Mouse (Mus musculus) bone marrow macrophage, adult 2 months (primary cell): Measurements from ENCODE around the gene Adra1d. TPM values are rescaled to one million over a fixed set of nuclear protein-coding genes. Genes with fewer than 3 reads are reported as not detected.

Source experiments
- H3K27ac ChIP-seq: 2 replicates; pipeline ENCODE4 v1.5.1; 2012; ENCODE audit warnings: low read depth, low read length; ENCODE audit not compliant: insufficient read depth
- H3K4me1 ChIP-seq: 2 replicates; pipeline ENCODE4 v1.6.1; 2012; ENCODE audit warnings: low read length; ENCODE audit not compliant: control insufficient read depth, insufficient read depth
- H3K4me3 ChIP-seq: 2 replicates; pipeline ENCODE4 v1.5.1; 2012; ENCODE audit warnings: mild to moderate bottlenecking, low read length, moderate library complexity; ENCODE audit not compliant: insufficient read depth
- CTCF ChIP-seq: IDR thresholded peaks from 2 replicates; pipeline ENCODE4 v1.5.1; 2012; ENCODE audit warnings: low read depth, mild to moderate bottlenecking, low read length, moderate library complexity
- POLR2A ChIP-seq: IDR thresholded peaks from 2 replicates; pipeline ENCODE4 v1.6.1; 2012; ENCODE audit warnings: mild to moderate bottlenecking, low read depth, low read length, borderline replicate concordance
- polyA plus RNA-seq: library from polyadenylated mRNA; stranded (reverse); fragments of >200 nt; gene quantifications from 2 replicates; pipeline ENCODE4 v1.2.4, GENCODE M21; 2012; ENCODE audit not compliant: missing spikeins, insufficient read depth, insufficient read length

Adra1d gene
- polyA plus RNA-seq, 1 experiment = not detected

DNA sequence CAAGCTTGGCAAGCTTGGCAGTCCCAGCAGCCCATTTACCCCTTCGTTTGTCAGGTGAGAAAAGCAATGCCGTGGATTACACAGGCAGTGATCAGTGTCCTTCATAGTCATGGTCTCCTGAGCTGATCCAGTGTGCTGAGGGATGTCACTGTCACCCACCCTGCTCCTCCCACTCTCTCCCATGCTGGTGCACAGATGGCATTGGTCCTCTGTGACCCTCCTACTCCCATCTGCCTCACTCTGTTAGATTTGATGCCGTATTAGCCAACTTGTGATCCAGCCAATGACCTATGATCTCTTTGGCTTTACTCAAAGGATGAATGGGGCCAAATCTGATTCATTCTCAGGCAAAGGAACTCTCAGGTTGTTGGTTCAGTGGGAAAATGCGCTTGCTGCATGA, 20.4 kb downstream of the Adra1d start:
- H3K4me3 ChIP-seq = no peak overlapping the region
- no peaks in the 10 kb centered on the region for H3K4me1 ChIP-seq

DNA sequence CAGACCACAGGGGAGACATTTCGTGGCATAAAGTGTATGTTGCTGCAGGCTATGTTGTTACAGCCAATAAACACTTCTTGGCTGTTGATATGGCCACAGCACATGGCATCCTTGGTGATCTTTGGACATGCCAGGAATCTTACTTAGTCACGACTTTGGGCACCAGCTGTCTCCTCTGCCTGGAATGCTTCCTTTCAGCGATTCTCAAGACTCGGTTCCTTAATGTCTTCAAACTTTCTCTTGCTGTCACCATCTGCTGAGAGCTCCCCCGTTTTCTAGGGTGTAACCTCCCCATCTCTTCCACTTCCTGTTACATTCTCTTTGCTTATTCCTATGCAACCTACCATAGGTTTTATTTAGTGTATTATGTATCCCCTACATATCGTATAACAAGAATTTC, 22.3 kb downstream of the Adra1d start:
- Histone ChIP-seq H3K4me1 (no peaks in the 10 kb centered on the region), H3K4me3 (no peak overlapping the region), H3K27ac (no peak overlapping the region)
- no peak for TF ChIP-seq POLR2A
- TF ChIP-seq CTCF = no peak

More for the DNA sequence above, 20.4 kb downstream of the Adra1d start:
- TF ChIP-seq POLR2A (no peak), CTCF (no peak)
- no peak overlapping the region for H3K27ac ChIP-seq

DNA sequence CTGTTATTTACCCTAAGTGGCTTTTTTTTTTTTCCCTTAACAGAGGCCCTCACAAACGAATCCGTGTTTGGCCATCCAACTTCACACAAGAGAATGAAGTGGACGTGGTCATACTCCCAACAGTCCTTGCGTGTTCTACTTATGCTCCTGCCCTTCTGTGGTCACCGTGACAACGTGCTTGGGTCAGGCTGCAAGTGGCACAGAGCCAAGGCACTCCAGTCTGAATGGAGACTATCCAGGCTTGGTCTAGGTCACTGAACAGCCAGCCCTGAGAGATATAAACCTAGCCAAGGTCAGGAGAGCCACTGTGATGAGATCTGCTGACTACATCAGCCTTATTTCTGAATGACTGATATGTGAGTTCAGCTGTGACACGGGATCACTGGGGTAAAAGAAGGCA, 23.7 kb downstream of the Adra1d start:
- Histone ChIP-seq H3K4me3 (no peak overlapping the region), H3K27ac (no peak overlapping the region), H3K4me1 (no peaks in the 10 kb centered on the region)
- TF ChIP-seq POLR2A = no peak
- TF ChIP-seq CTCF = no peak

DNA sequence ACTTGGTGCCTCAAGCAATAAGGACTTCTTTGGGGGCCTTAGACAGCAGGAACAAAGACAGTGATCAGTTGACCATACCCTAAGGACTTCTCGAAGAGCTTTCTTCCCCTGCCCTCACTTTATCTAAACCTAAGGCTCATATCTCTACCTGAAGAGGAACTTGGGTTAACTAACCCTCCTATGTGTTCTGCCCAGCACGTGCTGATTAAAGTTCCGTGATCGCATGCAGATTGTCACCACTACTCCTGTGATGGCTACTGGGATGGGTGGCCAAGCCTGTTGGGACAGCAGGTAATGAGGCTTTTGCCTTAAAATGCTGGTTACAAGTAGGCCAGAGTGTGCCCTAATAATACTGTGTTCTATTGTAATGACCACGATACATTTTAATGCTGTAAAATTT, 26.9 kb downstream of the Adra1d start:
- no peak overlapping the region for H3K4me3 ChIP-seq

DNA sequence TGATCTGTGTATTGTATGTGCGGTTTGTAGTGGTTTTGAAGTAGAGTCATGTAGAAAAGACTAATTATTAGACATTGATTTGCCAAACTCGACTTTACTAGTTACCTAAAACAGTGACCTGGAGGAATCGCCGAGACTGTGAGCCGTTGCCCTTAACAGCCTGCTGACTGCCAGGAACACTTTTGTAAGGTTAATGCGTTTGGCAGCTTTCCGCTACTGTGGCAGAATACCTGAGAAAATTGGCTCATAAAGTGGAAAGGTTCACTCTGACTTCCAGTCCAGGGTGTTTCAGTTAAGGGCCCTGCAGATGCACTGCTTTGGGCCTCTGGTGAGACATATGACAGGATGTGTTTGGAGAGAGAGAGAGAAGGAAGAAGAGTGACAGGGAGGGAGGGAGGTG, 30.8 kb downstream of the Adra1d start:
- H3K4me1 ChIP-seq = peaks cover 5% of the 10 kb centered on the region
- no peak overlapping the region for H3K27ac ChIP-seq
- H3K4me3 ChIP-seq = no peak overlapping the region
- TF ChIP-seq CTCF (no peak), POLR2A (no peak)

More for the DNA sequence above, 26.9 kb downstream of the Adra1d start:
- peaks cover 2% of the 10 kb centered on the region for H3K4me1 ChIP-seq
- no peak for TF ChIP-seq POLR2A
- no peak for TF ChIP-seq CTCF
- H3K27ac ChIP-seq = no peak overlapping the region

DNA sequence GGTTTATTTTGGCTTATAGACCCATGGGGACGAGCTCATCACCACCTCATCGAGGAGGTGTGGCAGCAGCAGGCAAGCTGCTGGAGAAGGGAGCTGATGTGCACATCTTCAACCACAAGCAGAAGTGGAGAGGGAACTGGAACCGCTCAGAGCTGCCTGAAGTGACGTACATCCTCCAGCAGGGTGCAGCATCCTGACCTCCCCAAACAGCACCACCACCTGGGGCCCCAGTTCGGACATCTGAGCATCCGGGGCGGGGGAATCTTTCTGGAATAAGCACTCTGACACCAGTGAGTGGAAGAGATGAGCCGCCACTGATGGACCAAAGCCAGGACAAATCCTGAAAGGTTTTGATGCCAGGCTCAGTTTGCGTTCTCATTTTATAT, 31.5 kb downstream of the Adra1d start:
- no peak overlapping the region for H3K4me3 ChIP-seq
- peaks cover 5% of the 10 kb centered on the region for H3K4me1 ChIP-seq
- H3K27ac ChIP-seq = no peak overlapping the region
- TF ChIP-seq CTCF (peak; percentile 73), POLR2A (no peak)

DNA sequence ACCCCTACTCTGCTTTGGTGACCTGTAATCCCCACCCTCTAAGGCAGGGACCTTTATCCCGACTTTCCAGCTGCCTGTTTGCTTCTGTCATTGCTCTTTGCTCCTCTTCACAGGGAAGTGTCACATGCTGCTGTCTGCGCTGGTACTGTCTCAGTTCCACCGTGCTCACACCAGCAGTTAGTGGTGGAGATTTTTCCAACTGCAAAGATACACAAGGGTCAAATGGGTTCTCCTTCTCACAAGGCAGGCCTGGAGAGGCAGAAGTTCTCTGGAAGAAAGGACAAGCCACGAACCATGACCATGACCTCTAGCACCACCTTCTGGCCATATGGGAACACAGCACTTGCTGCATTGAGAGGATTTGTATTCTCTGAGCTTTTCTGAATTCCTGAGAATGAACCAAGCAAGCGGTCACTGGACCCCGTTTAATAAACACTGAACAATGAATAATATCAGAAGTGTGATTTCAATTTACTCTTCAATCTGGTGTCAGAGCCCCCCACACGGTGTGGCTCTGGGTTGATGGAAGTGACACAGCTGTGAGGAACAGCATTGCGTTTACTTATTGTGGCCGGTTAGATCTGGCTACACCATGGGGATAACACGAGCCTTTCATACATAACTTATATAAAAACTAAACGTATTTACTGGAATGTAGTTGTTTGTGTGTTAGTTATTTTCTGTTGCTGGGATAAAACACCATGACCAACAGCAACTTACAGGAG, 32.0 kb downstream of the Adra1d start:
- Histone ChIP-seq H3K4me3 (no peak overlapping the region), H3K27ac (no peak overlapping the region), H3K4me1 (peaks cover 5% of the 10 kb centered on the region)
- no peak for TF ChIP-seq POLR2A
- TF ChIP-seq CTCF = peak; percentile 27; the same call in 1 of the 2 replicates

DNA sequence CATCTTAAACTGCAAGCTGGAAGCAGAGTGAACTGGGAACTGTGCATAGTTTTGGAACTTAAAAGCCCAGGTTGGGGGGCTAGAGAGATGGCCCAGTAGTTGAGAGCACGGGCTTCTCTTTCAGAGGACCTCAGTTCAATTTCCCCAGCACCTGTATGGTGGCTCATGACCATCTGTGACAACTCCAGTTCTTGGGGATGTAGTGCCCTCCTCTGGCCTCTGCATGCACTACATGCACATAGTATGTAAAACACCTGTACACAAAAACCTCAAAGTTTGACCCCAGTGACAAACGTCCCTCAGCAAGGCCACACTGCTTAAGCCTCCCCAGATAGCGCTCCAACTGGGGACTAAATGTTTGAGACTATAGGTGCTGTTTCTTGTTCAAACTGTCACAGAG, 35.0 kb downstream of the Adra1d start:
- Histone ChIP-seq H3K27ac (no peak overlapping the region), H3K4me3 (no peak overlapping the region), H3K4me1 (peaks cover 5% of the 10 kb centered on the region)
- TF ChIP-seq CTCF = peak; percentile 60
- no peak for TF ChIP-seq POLR2A

DNA sequence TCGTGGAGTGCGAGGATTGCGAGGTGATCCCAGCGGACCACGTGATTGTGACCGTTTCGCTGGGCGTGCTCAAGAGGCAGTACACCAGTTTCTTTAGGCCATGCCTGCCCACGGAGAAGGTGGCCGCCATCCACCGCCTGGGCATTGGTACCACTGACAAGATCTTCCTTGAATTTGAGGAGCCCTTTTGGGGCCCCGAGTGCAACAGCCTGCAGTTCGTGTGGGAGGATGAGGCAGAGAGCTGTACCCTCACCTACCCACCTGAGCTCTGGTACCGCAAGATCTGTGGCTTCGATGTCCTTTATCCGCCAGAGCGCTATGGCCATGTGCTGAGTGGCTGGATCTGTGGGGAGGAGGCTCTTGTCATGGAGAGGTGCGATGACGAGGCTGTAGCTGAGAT, 41.3 kb downstream of the Adra1d start:
- H3K4me3 ChIP-seq = no peak overlapping the region

DNA sequence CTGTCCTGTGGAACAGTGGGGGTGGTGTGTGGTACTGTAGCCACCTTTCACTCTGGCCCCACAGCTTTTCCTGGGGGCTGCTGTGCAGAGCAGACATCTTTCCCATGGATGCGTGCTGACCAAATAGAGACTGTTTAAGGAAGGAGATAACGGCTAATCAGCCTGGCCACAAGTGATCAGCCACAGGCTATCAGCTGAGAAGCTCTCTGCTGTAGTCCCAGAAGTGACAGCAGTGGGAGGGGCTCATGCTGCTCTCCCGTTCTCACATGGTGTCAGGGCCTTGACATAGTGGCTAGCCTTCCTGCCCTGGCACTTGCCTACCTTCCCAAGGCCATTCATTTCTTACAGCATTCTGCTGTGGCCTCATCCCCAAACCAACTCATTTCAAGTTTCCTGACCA, 43.3 kb downstream of the Adra1d start:
- peaks cover 34% of the 10 kb centered on the region for H3K4me1 ChIP-seq
- TF ChIP-seq POLR2A = no peak
- no peak for TF ChIP-seq CTCF
- no peak overlapping the region for H3K4me3 ChIP-seq
- no peak overlapping the region for H3K27ac ChIP-seq

More for the DNA sequence above, 41.3 kb downstream of the Adra1d start:
- Histone ChIP-seq H3K27ac (no peak overlapping the region), H3K4me1 (peaks cover 15% of the 10 kb centered on the region)
- no peak for TF ChIP-seq CTCF
- TF ChIP-seq POLR2A = no peak

DNA sequence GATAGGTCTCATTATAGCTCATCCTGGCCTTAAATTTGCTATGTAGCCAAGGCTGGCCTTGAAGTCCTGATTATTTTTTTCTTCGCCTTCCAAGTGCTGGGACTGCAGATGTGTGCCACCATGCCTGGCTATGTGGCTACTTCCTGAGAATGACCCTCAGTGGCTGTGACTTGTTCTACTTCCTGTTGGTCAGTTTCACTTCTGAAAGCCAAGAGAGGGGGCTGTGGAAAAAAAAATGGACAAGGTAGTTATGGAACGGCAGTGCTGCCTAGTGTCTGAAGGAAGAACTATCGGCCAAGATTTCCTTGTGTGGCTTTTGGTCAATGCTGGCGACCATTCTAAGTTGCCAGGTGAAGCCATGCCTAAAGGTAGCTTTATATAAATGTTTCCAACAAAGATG, 44.5 kb downstream of the Adra1d start:
- H3K4me1 ChIP-seq = peaks cover 44% of the 10 kb centered on the region
- no peak for TF ChIP-seq POLR2A
- TF ChIP-seq CTCF = peak; percentile 8; the same call in 1 of the 2 replicates
- no peak overlapping the region for H3K4me3 ChIP-seq
- H3K27ac ChIP-seq = peak overlapping the region; percentile 68
